Mouse (Mus musculus): ENCODE measurements around the gene Skor1.

DNA sequence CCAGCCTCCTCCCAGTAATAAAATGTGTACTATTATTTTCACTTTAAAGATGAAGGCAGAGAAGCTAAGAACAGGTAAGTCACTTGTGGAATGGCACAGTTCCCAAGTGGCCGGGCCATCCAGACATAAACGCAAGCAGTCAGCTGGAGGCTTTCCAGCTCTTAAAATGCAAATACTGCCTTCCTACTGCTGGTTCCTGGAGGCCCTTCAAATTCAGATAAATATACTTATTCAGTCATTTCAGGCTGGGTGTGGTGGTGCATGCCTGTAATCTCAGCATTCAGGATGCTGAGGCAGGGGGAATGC is 39.0 kb downstream of the Skor1 start:
- TF ChIP-seq CTCF (IDR thresholded peaks at IDR 0.05; ENCODE audit: low read depth, low read length) = no peak
- no peak for TF ChIP-seq TAL1 (conservative IDR thresholded peaks at IDR 0.05; ENCODE audit: low read depth, low read length)
